Mouse (Mus musculus): ENCODE results near the gene Slc47a2. TPM values are rescaled to one million over a fixed set of nuclear protein-coding genes. Genes with fewer than 3 reads are reported as not detected.
A peak's percentile ranks its signal among the peaks of the same experiment; 100 is the strongest.
"Not testable (repeated sequence)": the region's sequence is repeated elsewhere in the genome, so short reads cannot be mapped to it uniquely, and the experiment has no call there.

Slc47a2 gene
- total RNA-seq, 2 experiments from 2014 or later = not detected

GRCm38 (mm10) chr11:61341233-61341632 lies 1.4 kb downstream of the Slc47a2 start:
- DNase-seq = no peak

GRCm38 (mm10) chr11:61340374-61340773 lies 2.3 kb downstream of the Slc47a2 start:
- no peak for DNase-seq

- DNase-seq = no peak
Observed at GRCm38 (mm10) chr11:61337586-61337985, 5.1 kb downstream of the Slc47a2 start.

DNA sequence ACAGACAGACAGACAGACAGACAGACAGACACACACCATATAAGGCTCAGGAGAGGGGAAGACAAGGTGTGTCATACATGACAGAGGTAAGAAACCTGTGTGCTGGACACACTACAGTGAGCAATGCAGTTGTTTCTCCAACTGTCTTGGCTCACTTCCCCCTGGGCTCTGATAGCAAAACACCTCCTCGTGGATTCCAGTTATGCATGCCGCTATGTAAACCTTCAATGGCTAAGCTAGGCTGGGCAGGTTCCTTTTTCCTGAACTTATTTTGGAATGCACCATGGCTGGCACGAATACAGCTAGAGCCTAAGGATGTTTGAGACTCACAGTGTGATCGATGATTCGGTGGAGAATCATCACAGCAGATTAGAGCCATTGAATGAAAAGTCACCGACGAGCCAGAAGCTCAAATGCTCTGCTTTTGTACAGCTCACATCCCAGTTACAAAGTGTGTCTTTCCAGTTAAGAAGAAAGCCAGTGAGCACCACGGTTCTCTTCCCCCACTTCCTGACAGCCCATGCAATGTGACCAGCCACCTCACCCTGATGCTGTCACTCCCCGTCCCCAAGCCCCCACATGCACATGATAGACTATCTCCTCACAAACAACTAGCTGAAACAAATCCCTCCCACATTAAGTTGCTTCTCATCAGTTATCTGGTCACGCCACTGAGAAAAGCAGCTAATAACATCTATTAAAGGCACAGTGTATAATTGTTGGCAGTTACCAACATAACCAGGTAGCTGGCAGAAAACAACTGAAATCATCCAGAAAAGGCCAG lies 21.6 kb downstream of the Slc47a2 start:
- no peak for DNase-seq

DNA sequence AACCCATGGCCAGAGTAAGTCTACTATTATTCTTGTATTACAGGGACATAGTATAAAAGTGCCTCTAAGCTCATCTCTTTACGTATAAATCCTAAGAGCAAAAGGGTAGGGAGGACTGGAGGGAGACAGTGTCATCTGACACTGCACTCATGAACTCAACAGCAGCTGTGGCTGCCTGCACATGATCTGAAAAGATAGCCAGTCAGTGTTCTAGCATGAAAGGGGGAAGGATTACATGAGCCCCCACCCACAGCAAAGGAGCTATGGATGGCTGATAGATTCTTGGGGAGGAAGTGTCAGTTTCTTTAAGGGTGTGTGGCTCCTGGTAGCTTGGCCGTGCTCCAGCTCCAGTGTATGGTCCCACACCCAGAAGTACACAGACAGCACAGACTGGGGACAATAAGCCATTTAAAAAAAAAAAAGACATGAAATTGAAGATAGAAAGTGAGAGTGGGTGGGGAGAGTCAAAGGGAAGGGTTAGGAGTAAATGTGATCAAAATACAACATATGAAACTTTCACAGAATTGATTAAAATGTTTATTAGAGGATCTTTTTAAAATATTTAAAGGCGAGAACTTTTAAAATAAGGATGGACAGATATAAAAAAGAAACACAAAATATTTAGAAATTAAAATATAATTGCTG lies 22.6 kb downstream of the Slc47a2 start:
- no peak for DNase-seq

DNA sequence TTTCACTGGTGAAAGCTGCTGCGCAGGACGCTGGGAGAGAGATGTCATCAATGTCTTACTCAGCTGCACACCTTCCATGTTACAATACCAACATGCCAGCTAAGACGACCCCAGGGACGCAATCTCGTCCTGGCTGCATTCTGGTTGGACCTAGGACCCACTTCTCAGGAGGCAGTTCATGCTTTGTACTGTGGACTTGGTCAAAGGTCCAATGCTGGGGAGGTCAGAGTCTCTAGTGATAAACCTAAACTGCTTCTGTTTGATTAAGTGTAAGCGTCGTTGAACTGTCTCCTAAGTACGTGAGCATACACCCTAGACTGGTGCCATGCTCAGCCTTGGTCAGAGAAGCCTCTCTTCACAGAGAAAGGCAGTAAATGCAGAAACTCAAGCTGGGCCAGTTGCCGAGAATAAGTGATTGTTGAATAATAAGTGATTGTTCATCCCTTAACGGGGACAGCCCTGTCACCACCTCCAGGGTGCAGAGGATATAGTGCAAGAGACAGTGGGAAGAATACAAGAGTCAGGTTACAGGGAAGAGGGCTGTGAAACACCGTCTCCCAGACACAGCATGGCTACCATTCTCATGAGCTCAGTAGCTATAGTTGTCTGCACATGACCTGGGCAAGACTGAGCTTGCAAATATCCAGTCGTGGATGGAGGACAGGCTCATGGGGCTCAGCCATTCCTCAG lies 23.3 kb downstream of the Slc47a2 start:
- DNase-seq = no peak

DNA sequence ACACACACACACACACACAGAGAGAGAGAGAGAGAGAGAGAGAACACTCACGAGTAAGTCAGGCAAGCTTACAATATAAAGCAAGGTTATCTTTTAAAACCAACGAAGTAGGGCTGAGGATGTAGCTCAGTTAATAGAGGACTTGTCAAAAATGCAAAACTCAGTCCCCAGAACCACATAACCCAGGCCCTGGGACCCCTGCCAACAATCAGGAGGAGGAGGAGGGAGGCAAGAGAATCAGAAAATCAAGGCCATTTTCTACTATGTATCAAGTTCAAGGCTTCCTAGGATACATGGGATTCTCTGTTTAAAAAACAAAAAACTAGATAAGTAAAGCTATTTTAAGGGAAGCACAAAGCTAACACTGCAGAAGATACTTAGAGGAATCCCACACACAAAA lies 25.8 kb downstream of the Slc47a2 start:
- peak; percentile 39 for DNase-seq

- no peak for DNase-seq
Observed at GRCm38 (mm10) chr11:61310321-61310720, 32.3 kb downstream of the Slc47a2 start.

DNA sequence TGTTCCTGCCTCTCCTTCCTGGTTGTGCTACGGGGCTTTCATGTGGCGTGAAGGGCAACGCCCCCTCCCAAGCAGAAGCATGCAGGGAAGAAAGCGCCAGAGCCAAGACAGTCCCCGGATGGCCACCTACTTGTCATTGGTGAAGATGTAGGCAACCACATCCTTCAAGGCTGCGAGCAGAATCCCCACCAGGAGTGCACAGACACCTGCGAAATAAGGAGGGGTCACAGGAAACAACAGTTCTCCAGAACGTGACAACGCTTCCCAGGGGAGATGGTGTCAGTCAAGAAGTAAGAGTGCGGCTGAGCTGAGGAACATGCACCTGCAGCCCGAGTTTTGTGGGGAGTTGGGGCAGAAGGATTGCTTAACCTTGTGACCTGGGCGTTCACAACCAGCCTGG lies 32.8 kb downstream of the Slc47a2 start:
- no peak for DNase-seq

DNA sequence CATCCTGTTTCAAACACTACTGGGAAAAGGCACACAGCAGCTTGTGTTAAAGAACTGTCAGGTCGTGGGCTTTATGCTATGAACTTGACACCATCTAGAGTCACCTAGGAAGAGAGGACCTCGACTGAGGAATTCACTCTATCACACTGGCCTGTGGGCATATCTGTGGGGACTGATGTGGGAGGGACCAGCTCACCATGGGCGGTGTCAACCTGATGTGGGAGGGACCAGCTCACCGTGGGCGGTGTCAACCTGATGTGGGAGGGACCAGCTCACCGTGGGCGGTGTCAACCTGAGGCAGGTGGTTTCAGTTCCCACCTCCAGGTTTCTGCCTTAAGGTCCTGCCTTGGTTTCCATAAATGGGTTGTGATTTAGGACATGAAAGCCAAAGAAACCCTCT lies 34.9 kb downstream of the Slc47a2 start:
- no peak for DNase-seq

DNA sequence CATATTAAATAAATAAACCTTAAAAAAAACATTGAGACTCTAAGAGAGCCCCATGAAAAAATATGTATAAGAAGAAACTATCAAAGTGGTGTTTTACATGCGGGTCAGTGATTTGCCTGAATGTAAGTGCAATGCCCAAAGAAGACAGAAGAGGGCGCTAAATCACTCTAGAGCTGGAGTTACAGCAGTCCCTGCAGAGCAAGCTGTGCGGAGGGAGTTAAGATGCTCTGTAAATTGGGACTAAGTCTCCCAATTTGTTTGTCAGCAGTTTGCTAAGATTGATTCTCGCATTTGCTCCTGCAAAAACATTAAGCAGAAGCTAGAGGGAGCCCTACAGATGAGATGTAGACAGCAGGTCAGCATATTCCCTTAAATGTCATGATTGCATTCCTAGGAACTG lies 37.3 kb downstream of the Slc47a2 start:
- DNase-seq = peak; percentile 63

- DNase-seq = not testable (repeated sequence)
Observed at GRCm38 (mm10) chr11:61304535-61304934, 38.1 kb downstream of the Slc47a2 start.

GRCm38 (mm10) chr11:61300716-61301392 lies 41.8 kb downstream of the Slc47a2 start:
- peak; percentile 43 for DNase-seq

DNA sequence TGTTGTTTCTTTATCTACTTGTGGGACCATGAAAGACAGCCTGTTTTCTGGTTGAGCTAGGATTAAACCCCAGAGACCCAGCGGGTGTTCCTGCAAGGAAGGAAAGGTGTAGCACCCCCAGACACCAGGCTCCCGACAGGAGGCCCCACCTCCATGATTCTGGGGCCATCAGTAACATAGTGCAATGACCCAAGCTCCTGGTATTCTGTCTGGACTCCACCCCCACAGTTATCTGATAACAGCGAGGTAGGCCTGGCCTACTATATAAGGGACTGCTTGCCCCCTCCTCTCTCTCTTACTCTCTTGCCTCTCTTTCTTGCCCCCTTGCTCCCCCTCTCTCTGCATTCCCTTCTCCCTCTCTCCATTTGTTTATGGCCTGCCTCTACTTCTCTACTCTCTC lies 42.5 kb downstream of the Slc47a2 start:
- no peak for DNase-seq

GRCm38 (mm10) chr11:61297901-61298300 lies 44.8 kb downstream of the Slc47a2 start:
- no peak for DNase-seq

GRCm38 (mm10) chr11:61297326-61297725 lies 45.3 kb downstream of the Slc47a2 start:
- no peak for DNase-seq

DNA sequence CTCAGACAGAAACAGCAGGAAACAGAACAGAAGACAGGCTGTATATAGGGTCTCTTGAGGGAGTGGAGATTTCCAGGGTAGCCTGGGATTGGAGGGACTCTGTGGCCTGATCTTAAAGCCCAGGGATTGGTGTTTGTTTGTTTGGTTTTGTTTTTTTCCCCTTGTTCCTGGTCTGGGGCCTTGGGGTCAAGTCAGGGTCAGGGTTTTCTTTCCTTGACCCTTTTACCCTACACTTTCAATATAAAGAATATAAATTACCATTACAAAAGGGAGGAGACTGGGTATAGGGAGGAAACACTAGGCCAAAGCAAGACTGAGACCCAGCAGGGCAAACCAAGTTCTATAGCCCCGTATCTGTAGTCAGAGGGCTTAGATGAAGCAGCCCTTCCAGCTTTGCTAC lies 46.1 kb downstream of the Slc47a2 start:
- no peak for DNase-seq

- DNase-seq = no peak
Observed at GRCm38 (mm10) chr11:61295556-61295955, 47.1 kb downstream of the Slc47a2 start.

DNA sequence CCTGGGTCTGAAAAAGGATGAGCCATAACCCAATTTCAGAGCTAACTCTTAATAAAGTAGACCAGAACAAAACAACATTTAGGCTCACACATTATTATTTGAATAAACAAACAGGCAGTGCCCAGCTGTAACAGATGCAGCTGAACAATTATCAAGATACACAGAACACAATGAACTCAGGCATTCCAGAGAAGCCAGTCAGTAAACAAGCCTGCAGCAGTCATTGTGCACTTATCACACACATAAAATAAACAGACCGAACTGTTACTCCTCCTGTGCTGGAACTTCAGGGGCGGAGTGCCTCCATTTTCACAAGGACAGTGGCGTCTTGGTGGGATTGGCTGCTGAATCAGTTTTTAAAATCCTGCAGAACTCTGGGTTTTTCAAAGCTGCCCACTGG lies 48.2 kb downstream of the Slc47a2 start:
- DNase-seq = no peak

DNA sequence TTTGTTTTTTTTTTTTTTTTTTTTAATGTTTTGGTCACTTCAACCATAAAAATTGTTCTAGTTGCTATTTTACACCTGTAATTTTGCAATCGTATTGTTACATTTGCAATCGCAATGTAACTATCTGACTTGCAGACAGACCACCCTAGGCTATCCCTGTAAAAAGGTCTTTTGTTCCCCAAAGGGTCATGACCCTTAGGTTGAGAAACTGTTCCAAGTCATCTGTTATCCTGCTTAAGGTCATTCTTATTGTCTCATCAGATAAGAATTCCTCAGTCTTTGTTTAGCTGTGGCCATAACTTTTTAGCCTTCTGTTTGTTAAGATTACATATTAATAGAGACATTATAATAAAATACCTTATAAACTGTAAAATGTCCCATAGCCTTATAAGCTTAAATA lies 49.4 kb downstream of the Slc47a2 start:
- no peak for DNase-seq

GRCm38 (mm10) chr11:61284323-61284722 lies 58.3 kb downstream of the Slc47a2 start:
- no peak for DNase-seq

DNA sequence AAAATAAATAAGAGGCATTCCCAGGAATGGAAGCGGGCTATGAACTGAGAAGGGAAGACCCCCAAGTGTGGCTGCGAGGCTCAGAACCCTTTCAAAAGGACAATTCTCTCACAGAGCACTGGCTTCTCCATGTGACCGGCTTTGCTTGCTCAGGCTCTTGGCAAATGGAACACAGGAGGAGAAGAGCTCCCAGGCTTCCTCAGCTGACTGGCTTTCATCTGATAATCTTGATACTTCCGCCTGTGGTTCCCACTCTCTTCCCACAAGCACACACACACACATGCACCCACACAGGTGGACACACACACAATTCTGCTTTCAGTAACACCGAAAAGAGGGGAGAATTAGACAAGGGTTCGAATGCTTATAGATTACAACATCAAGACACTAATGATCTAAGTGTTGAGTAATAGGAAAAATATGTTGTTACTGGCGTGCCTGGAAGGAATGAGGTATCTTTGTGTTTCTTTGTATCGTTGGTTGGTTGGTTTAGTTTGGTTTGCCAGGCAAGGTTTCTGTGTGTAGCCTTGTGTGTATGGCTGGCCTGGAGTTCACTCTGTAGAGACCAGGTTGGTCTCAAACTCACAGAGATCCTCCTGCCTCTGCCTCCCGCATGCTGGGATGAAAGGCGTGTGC lies 59.1 kb downstream of the Slc47a2 start:
- DNase-seq = no peak

All from adrenal gland, postnatal 10 days (tissue).